Mouse (Mus musculus) olfactory bulb, adult 2 months (tissue): ENCODE results near the gene Cep89.

ENCODE experiments used
- CTCF ChIP-seq: fragments of 200-500 bp; IDR thresholded peaks from 2 replicates; pipeline ENCODE4 v1.5.1; 2012; ENCODE audit warnings: low read depth, mild to moderate bottlenecking, low read length, moderate library complexity; ENCODE audit not compliant: insufficient read depth
- POLR2A ChIP-seq: fragments of 200-500 bp; IDR thresholded peaks from 2 replicates; pipeline ENCODE4 v1.6.1; 2012; ENCODE audit warnings: mild to moderate bottlenecking, low read depth, low read length, moderate library complexity; ENCODE audit not compliant: insufficient read depth

GRCm38 (mm10) chr7:35362868-35363267 lies 34.0 kb upstream of the Cep89 start:
- TF ChIP-seq CTCF (no peak), POLR2A (no peak)
